Mouse (Mus musculus): Measurements from ENCODE around the gene Micu2. TPM values are rescaled to one million over a fixed set of nuclear protein-coding genes. Genes with fewer than 3 reads are reported as not detected.

Gene Micu2
- total and polyA plus RNA-seq, 3 experiments, result 61.3 to 173 (median 65.1) TPM

- TF ChIP-seq NRF1 (IDR thresholded peaks at IDR 0.05; ENCODE audit: insufficient read depth, low read depth, low read length, poor library complexity, severe bottlenecking) (0 out of 2 replicates have a peak, but pooled peaks have one; percentile 38), USF2 (IDR thresholded peaks at IDR 0.05; ENCODE audit: borderline replicate concordance in 1 of 2, insufficient read depth in 1 of 2, low read depth in 1 of 2, low read length in 2 of 2) (no peak)
Measured at GRCm38 (mm10) chr14:57890011-57890842, 108.8 kb downstream of the Micu2 start, which contains the start of gene Zdhhc20 (continued).

DNA sequence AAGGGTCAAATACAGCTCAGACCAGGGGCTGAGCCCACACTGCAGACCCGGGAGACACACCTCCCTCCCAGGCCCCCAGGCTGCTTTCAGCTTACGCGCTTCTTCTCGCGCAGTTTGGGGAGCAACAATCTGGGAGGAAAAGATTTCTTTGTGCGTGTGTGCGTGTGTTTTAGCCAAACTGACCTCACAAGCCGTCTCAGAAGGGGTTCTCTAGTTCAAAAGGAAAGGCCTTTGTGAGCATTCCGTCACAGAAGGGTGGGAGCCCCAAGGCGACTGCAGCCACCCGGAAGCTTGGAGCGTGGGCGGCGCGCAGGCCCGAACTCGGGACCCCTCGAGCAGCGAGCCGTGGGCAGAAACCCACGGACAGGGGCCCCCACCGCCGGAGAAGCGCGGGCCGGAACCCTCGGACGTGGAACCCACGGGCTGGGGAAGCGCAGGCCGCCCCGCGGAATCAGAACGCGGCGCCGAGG, 109.5 kb downstream of the Micu2 start:
- Histone ChIP-seq H3K9me3 (replicated peaks; ENCODE audit: insufficient read depth, low read length) (no peaks in the 10 kb centered on the region; the same call in 1 of the 2 replicates), H3K36me3 (ENCODE audit: control insufficient read depth in 1 of 2, insufficient read depth in 2 of 2, low read length in 2 of 2) (peaks cover 0 to 11% of the 10 kb centered on the region in 2 experiments; a peak in 2 of 4 replicates), H3K4me3 (ENCODE audit: control insufficient read depth in 1 of 2, insufficient read depth in 1 of 2, low read depth in 2 of 2, low read length in 2 of 2) (peak overlapping the region; percentile 98 to 99), H3K27me3 (ENCODE audit: control insufficient read depth in 1 of 2, insufficient read depth in 2 of 2, low read length in 2 of 2) (no peaks in the 10 kb centered on the region), H3K9ac (ENCODE audit: control insufficient read depth, low read depth, low read length, poor library complexity, severe bottlenecking) (peak overlapping the region; percentile 88), H3K4me1 (ENCODE audit: control insufficient read depth in 1 of 2, insufficient read depth in 2 of 2, low read length in 2 of 2) (peaks cover 3 to 9% of the 10 kb centered on the region in 2 experiments), H3K79me2 (ENCODE audit: control insufficient read depth, insufficient read depth, low read length, poor library complexity) (peaks cover 9% of the 10 kb centered on the region), H3K27ac (ENCODE audit: control insufficient read depth, low read depth, low read length) (peak overlapping the region; percentile 20; the same call in 1 of the 2 replicates)
- 0 out of 2 replicates have a peak, but pooled peaks have one; percentile 17 for TF ChIP-seq TBP (IDR thresholded peaks at IDR 0.05; ENCODE audit: low read depth, low read length)
- TF ChIP-seq UBTF (IDR thresholded peaks at IDR 0.05; ENCODE audit: borderline replicate concordance, insufficient read depth, low read depth, low read length), result peak; percentile 71; the same call in 1 of the 2 replicates
- no peak for TF ChIP-seq ZC3H11A (IDR thresholded peaks at IDR 0.05; ENCODE audit: low read depth, low read length)
- peak; percentile 42; the same call in 1 of the 2 replicates for TF ChIP-seq ELF1 (IDR thresholded peaks at IDR 0.05; ENCODE audit: low read depth, low read length)
- TF ChIP-seq MXI1 (IDR thresholded peaks at IDR 0.05; ENCODE audit: low read depth, low read length), result 0 out of 2 replicates have a peak, but pooled peaks have one; percentile 23
- DNase-seq (ENCODE audit: low read depth, low spot score), result peak; percentile 70

DNA sequence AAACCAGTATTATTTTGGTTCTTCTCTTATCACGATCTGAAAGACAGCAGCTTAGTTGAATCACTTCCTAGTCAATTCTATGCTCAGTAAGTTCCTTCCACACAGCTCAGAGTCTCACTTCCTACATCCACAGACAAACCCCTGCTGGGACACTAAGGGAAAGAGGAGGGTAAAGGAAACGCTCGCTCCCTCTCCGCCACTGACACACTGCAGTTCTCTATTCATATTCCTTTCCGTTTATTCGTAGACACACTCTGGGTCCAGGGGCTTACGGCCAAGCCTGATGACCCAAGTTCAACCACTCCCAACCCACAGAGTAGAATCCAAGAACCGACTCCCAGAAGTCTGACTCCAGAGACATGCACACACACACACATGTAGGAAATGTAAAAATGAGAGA, 111.9 kb downstream of the Micu2 start:
- Histone ChIP-seq H3K27me3 (ENCODE audit: control insufficient read depth in 1 of 2, insufficient read depth in 2 of 2, low read length in 2 of 2) (no peaks in the 10 kb centered on the region), H3K4me3 (ENCODE audit: control insufficient read depth in 1 of 2, insufficient read depth in 1 of 2, low read depth in 2 of 2, low read length in 2 of 2) (no peak overlapping the region), H3K79me2 (ENCODE audit: control insufficient read depth, insufficient read depth, low read length, poor library complexity) (peaks cover 12% of the 10 kb centered on the region), H3K4me1 (ENCODE audit: control insufficient read depth in 1 of 2, insufficient read depth in 2 of 2, low read length in 2 of 2) (peaks cover 7 to 9% of the 10 kb centered on the region in 2 experiments), H3K9ac (ENCODE audit: control insufficient read depth, low read depth, low read length, poor library complexity, severe bottlenecking) (no peak overlapping the region), H3K27ac (ENCODE audit: control insufficient read depth, low read depth, low read length) (no peak overlapping the region), H3K36me3 (ENCODE audit: control insufficient read depth in 1 of 2, insufficient read depth in 2 of 2, low read length in 2 of 2) (peaks cover 0 to 11% of the 10 kb centered on the region in 2 experiments; a peak in 2 of 4 replicates), H3K9me3 (replicated peaks; ENCODE audit: insufficient read depth, low read length) (no peaks in the 10 kb centered on the region)
- peak; percentile 38 for DNase-seq (ENCODE audit: low read depth, low spot score)
- peak; percentile 24; the same call in 1 of the 2 replicates for TF ChIP-seq GATA1 (IDR thresholded peaks at IDR 0.05; ENCODE audit: low read depth, low read length)
- TF ChIP-seq NELFE (IDR thresholded peaks at IDR 0.05; ENCODE audit: low read depth, low read length), result no peak
- 0 out of 2 replicates have a peak, but pooled peaks have one; percentile 15 for TF ChIP-seq ZNF384 (IDR thresholded peaks at IDR 0.05; ENCODE audit: low read depth, low read length)
